Mouse (Mus musculus) liver, adult 2 months (tissue): ENCODE data around the gene Olfr1008.

ENCODE experiments used
- CTCF ChIP-seq: fragments of 200-500 bp; IDR thresholded peaks from 2 replicates; pipeline ENCODE4 v1.5.1; 2011; ENCODE audit warnings: low read depth, low read length, control low read depth
- POLR2A ChIP-seq: fragments of 200-500 bp; IDR thresholded peaks from 2 replicates; pipeline ENCODE4 v1.6.1; 2011; ENCODE audit warnings: low read length, control low read depth; ENCODE audit not compliant: insufficient read depth; ENCODE audit errors: extremely low read depth

DNA sequence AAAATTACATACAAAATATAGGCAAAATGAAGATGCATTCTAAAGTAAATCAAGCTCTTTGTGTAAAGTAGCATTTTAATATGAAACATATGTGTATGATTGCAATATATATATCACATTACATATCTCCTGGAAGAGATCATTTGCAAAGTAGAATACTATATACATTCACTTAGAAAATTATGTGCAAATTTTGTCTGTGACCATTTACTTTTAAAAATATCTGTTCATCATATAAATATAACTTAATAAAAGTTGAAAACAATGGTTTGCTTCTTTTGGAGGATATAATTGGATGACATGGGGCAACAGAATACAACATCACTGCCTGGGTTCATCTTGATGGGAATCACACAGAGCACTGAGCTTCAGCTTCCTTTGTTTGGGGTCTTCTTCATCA lies at the start of gene Olfr1008:
- no peak for TF ChIP-seq CTCF
- TF ChIP-seq POLR2A: no peak
